Mouse (Mus musculus): ENCODE results near the gene Ptprn2.

Ptprn2 gene

GRCm38 (mm10) chr12:116595727-116596126 lies 110.2 kb downstream of the Ptprn2 start:
- no peak for DNase-seq

- no peak for DNase-seq
Measured at GRCm38 (mm10) chr12:116596993-116597392, 111.5 kb downstream of the Ptprn2 start.

DNA sequence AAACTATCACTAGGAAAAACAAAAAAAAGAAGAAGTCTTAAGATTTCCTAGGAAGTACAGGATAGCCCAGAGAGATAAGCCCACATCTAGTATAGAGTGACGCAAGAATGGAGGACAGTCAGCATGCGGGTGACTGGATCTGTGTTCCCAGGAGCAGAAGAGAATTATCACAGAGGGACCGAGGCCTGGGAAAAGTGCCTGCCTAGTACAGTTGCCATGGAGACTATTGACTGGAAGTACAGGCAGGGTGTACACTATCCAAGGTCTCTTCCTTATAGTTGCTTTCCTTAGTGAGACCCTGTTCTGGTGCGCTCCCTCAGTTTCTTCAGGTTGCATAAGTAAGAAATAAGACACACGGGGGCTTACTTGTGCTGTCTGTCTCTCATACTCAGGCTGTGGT lies 112.2 kb downstream of the Ptprn2 start:
- no peak for DNase-seq

- DNase-seq: no peak
Measured at GRCm38 (mm10) chr12:116598123-116599005, 112.8 kb downstream of the Ptprn2 start.

DNA sequence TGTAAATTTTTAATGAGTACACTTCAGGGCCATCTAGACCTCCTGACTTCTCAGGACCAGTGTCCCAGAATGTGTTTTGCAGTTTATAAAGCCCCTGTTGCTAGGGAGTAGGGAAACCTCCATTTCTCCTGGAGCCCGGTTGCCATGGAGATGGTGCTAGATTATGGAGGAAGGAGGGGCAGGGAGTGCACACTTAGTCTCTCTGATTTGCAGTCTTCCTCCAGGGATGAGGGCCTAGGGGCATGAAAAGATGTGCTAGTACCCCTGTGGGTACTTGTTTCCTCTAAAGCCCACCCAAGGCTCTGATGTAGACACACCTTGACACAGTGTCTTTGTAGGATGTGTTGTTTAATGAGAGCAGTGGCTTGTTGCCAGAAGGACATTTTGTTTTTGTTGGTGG lies 114.0 kb downstream of the Ptprn2 start:
- DNase-seq: peak; percentile 68

- DNase-seq: no peak
Measured at GRCm38 (mm10) chr12:116600054-116600453, 114.5 kb downstream of the Ptprn2 start.

GRCm38 (mm10) chr12:116601395-116601794 lies 115.9 kb downstream of the Ptprn2 start:
- DNase-seq: no peak

GRCm38 (mm10) chr12:116601921-116602320 lies 116.4 kb downstream of the Ptprn2 start:
- no peak for DNase-seq

DNA sequence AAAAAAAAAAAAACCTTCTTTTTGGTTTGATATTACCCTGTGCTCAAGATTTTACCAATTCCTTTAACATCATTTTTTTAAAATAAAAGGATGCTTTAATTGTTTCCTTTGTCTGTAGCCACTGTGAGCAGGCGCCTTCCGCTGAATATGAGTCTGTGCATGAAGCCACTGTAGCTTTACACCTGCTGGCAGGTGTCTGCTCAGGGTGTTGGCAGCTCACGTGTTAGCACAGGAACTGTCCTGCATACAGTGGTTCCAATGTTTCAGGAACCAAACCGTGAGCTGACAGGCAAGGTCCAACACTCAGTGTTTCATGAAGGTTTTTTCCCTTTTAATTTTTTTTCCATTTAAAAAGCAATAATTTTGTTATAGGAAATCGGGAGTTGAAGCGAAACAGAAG lies 123.1 kb downstream of the Ptprn2 start:
- DNase-seq: no peak

GRCm38 (mm10) chr12:116619868-116620267 lies 134.3 kb downstream of the Ptprn2 start:
- DNase-seq: peak; percentile 78

- no peak for DNase-seq
Measured at GRCm38 (mm10) chr12:116620299-116620698, 134.8 kb downstream of the Ptprn2 start.

GRCm38 (mm10) chr12:116621325-116622040 lies 136.0 kb downstream of the Ptprn2 start:
- no peak for DNase-seq

DNA sequence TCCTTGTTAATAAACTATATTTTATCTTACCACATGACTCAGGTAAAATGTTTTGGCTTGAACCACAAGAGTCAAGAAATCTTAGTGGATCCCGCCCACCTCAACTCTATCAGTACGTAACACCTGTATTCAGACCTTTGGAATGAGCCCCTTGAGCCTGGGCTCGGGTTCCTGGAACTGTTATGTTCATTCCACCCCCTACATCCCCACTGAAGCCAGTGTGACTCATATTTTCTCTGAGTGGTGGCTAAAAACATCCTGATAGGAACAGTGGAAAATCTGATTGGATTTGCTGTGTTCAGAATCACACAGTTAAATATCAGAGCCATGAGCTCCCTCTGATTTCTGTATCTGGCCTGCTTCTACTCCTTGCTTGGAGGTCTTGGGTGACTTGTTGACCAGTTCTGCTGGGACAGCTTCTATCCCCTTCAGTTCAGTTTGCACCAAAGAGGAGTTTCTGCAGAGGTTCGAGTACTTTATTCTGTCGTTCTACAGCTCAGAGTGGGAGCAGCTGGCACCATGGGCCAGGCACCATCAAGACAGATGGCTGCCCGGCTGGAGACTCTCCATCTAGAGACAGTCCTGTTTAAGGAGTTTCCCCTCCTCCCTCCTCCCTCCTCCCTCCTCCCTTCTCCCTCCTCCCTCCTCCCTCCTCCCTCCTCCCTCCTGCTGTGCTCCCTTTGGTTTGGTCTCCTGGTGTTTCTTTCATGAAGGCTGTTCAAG lies 137.3 kb downstream of the Ptprn2 start:
- DNase-seq: no peak

DNA sequence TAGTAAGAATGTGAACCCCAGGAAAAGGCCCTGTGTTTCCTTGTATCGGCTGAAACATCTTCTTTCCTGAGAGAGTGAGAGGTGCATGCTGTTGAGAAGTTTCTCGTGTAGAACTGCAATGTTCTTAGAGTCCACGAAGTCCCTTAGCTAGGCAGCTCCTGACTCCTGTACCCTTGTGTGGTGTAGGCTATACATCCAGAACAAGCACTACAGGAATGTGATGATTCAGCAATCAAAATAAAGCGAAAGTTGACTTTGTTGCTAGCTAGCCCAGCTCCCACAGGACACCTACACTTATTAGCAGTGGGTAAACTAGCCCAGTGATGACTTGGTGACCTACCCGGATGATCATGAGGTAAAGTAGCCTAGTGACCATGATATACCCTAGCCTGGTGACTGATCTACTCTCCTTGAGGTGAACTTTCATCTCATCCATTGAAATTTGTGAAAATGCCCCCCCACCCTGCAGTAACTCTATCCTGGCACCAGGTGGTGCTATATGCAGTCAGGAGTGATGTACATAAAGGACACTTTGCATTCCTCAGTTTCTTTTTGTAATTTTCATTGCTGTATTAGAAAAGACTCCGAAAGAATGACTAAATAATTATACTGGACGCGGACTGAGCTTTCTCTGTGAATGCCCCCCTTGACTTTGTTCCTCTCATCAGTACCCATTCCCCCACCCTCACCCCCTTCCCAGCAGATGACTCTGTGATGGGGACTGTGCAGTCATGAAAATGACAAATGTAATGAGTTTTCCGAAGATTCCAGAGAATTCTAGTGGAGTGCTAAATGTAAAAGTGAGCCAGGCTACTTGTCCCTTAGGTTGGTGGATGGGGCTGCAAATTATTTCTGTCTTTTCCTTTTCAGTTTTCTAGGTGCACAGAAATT lies 140.1 kb downstream of the Ptprn2 start:
- DNase-seq: peak; percentile 64

DNA sequence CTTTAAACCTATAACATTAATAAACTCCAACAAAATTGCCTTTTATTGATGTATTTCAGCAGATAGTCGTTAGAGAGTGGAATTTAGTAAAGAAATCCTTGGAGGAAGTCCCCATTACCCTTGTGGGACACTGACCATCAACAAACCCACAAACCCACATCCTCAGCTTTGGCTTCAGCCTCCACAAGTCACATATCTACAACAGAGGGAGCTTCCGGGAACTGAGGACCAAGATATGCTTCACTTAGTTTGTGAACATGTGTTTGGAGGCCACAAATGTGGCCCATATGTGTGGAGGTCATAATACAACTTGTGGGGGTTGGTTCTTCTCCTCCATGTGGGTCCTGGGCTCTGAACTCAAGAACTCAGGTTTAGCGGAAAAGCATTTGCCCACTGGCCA lies 143.5 kb downstream of the Ptprn2 start:
- DNase-seq: no peak

DNA sequence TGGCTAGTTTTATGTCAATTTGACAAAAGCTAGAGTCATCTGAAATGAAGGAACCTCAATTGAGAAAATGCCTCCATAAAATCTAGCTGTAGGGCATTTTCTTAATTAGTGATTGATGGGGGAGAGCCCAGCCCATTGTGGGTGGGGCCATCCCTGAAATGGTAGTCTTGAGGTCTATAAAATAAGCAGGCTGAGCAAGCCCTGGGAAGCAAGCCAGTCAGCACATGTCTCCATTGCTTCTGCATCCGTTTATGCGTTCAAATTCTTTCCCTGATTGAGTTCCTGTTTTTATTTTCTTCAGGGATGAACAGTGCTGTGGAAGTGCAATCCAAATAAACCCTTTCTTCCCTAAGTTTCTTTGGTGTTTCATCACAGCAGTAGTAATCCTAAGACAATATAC lies 152.0 kb downstream of the Ptprn2 start:
- no peak for DNase-seq

DNA sequence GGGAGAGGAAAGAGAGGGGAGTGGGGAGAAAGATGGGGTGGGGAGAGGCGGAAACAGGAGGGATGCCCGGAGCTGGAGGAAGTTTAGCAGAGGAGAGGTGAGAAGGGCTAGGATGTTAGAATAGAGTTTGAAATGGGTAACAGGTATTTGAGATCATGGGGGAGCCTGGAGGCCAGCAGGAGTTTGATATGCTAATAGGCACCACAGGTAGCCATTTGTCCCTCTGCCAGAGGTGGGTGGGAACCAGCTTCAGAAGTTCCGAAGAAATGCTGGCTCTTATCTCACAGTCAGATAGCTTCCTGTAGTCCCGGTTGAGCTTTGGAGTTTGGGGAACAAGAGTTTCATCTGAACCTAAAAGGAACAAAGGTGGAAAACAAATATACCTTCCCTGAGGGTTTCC lies 155.4 kb downstream of the Ptprn2 start:
- no peak for DNase-seq

GRCm38 (mm10) chr12:116641339-116642190 lies 156.0 kb downstream of the Ptprn2 start:
- peak; percentile 62 for DNase-seq

GRCm38 (mm10) chr12:116642191-116642549 lies 156.7 kb downstream of the Ptprn2 start:
- DNase-seq: no peak

DNA sequence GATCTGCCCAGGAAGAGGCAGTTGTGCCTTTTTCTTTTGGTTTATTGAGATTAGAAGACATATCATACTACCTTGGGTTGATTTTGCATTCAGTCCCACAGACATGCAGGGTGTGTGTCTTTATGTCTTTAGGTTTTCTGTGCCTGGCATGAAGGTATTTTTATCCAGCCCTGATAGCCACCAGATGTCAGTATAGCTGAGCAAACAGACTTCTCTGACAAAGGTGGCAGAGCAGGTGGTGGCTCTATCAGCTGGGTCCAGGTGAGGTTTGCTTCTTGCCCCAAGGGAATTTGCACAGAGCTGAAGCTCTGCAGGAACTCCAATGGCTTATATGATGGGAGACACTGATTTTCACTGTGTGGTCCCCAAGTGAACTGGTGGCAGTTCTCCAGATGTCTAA lies 161.3 kb downstream of the Ptprn2 start:
- DNase-seq: no peak

- DNase-seq: peak; percentile 81
Measured at GRCm38 (mm10) chr12:116648584-116649206, 163.2 kb downstream of the Ptprn2 start.
